Mouse (Mus musculus) c-Kit-positive CD71-positive TER-119-positive erythroid progenitor cells, embryonic 14.5 days (primary cell): ENCODE measurements around the gene Chrna9.

Experiments used
- DNase-seq: peaks from one replicate; pipeline ENCODE4 v3.0.0-alpha.2; 2013; ENCODE audit warnings: low spot score

Gene Chrna9

DNA sequence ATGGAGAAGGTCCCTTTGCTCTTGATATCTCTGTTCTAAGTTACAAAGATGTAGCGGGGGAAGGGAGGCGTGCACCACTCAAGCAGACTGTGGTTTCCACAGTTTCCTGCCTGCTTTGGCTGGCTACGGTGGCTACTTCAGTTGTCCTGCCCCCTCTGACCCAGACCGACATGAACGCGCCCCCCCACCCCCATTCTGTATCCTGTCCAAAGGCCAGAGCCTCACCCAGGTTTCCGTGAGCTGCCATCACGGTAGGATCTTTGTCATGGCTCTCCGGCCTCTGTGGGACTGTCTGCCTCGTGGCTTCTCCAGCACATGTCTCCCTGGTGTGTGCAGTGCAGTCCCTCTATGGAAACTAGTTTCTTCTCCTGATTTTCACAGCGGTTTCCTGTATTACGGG lies 15.4 kb upstream of the Chrna9 start:
- DNase-seq: no peak

DNA sequence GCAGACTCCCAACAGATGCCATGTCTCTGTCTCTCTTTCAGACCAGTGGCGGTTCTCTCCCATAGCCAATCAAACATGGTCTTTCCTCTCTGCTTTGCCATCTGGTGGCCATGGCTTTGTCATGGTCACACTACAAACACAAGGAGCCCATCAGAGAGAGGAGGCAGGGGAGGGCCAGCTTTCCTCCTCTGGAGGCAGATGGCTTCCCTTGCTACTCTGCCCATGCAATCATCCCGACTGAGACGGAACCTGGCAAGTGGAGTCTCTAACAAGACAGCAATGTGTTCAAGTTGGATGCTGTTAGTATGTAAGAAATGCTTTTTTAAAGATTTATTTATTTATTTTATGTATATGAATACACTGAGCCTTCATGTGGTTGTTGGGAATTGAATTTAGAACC lies 14.8 kb upstream of the Chrna9 start:
- no peak for DNase-seq

- DNase-seq: no peak
These were observed 13.9 kb upstream of the Chrna9 start for GRCm38 (mm10) chr5:65920701-65921426.

- DNase-seq: no peak
These were observed 13.1 kb upstream of the Chrna9 start for GRCm38 (mm10) chr5:65921477-65922138.

GRCm38 (mm10) chr5:65926666-65927065 lies 8.1 kb upstream of the Chrna9 start:
- DNase-seq: no peak

DNA sequence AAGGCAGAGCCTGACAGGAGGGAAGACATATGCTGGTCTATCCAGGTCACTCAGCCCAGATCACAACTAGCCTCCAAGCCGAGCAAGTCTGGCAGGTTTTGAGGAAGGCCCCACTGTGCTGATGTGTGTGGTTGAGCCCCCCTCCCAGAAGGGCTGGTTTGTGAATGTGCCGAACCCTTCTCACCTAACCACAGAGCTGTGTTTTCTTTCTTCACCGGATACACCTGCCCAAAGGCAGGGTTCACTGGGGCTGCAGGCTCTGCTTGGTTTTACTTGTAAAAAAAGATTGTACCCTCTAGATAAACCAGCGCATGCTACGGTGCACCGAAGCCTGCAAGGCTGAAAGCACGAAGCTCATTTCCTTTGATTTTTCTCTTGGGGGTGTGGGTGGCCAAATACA lies 5.6 kb upstream of the Chrna9 start:
- no peak for DNase-seq

- DNase-seq: no peak
These were observed 4.5 kb upstream of the Chrna9 start for GRCm38 (mm10) chr5:65930171-65930570.

DNA sequence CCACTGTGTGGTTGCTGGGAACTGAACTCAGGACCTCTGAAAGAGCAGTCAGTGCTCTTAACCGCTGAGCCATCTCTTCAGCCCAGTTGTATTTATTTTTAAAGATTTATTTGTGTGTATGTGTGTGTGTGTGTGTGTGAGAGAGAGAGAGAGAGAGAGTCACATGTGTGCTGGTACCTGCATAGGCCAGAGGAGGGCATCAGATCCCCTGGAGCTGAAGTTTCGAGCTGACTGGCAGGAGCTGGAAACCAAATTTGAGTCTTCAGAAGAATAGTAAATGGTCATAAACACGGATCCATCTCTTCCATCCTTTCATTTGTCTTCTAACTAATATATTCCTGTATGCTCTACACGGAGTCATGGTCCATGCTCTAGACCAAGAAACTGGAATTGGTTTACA lies 1.5 kb upstream of the Chrna9 start:
- DNase-seq: no peak

- DNase-seq: no peak
These were observed 957 bp upstream of the Chrna9 start for GRCm38 (mm10) chr5:65933764-65934163.

- no peak for DNase-seq
These were observed 2.4 kb downstream of the Chrna9 start for GRCm38 (mm10) chr5:65937011-65937726.

DNA sequence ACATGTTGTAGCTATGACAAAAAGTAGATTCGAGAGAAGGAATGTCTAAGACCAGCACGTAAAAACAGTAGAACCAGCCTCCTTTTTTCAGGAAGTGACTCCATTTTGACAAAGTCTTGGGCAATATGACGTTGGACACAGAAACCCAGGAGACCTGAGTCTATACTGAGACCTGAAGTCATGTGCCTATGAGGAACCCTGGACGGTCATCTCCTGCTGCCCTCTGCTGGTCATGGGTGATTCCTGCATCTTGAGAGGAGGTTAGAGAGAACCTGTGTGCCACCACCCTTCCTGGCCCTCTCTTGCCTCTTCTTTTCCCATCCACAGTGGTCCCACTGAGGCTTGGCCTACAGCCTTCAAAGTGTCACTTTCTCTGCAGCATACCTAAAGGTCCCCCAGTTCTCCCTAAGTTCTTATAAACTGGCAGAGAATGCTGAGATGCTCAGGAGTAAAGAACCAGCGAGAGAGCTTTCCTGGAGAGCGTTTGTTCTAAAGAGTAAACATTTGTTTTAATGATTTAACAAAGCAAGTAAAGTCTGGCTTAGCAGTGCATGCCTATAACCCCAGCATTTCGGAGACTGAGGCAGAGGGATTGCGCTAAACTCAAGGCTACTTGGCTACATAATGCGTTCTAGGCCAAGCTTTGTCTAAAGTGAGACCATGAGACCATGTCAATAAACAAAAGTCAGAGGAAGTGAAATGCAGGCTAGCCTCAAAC lies 3.4 kb downstream of the Chrna9 start:
- peak; percentile 70 for DNase-seq

DNA sequence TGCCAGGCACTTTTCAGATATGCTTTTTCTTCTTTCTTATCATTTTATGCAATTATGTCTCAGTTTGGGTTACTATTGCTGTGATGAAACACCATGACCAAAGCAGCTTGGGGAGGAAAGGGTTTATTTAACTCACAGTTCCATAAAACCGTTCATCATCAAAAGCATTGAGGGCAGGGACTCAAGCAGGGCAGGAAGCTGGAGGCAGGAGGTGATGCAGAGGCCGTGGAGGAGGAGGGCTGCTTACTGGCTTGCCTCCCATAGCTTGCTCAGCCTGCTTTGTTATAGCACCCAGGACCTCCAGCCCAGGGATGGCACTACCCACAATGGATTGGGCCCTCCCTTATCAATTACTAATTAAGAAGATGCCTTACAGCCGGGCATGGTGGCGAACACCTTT lies 6.4 kb downstream of the Chrna9 start:
- DNase-seq: no peak

- no peak for DNase-seq
These were observed 15.1 kb downstream of the Chrna9 start for GRCm38 (mm10) chr5:65949822-65950221.

- no peak for DNase-seq
These were observed 15.5 kb downstream of the Chrna9 start for GRCm38 (mm10) chr5:65950236-65950635.

DNA sequence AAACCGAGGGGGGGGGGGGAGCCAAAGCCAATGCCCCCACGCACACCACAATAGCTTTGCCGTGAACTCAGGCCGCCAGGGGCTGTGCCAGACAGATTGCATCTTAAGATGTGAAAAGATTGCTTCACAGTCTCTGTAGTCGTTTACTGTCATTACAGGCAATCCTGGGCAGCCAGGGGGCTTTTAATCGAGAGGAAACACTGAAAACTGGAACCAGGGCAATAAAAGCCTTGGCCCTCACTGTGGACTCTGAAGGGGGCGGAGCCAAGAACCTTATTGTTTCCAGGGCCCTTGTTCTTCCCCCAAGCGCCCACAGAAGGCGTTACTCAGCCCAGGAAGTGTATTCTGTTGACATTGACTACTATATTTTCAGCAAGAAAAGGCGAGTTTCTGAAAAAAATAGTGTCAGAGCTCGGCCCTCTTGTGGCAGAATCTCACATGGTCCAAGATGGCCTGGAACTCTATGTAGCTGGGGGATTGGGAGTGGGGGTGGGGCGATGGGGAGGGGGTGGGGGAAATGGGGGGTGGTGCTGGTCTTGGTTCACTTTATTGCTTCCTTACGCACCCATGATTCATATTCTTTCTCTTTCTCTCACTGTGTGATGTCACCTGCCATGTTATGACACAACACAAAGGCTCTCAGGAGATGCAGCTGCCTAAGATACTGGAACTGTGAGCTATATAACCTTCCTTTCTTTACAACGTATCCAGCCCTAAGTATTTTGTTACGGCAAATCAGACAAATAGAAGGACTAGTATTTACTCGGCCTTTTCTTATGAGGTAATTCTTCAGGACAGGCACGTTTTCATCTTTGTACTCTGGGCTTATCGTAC lies 16.2 kb downstream of the Chrna9 start:
- no peak for DNase-seq

GRCm38 (mm10) chr5:65951513-65951909 lies 16.8 kb downstream of the Chrna9 start:
- DNase-seq: peak; percentile 34

DNA sequence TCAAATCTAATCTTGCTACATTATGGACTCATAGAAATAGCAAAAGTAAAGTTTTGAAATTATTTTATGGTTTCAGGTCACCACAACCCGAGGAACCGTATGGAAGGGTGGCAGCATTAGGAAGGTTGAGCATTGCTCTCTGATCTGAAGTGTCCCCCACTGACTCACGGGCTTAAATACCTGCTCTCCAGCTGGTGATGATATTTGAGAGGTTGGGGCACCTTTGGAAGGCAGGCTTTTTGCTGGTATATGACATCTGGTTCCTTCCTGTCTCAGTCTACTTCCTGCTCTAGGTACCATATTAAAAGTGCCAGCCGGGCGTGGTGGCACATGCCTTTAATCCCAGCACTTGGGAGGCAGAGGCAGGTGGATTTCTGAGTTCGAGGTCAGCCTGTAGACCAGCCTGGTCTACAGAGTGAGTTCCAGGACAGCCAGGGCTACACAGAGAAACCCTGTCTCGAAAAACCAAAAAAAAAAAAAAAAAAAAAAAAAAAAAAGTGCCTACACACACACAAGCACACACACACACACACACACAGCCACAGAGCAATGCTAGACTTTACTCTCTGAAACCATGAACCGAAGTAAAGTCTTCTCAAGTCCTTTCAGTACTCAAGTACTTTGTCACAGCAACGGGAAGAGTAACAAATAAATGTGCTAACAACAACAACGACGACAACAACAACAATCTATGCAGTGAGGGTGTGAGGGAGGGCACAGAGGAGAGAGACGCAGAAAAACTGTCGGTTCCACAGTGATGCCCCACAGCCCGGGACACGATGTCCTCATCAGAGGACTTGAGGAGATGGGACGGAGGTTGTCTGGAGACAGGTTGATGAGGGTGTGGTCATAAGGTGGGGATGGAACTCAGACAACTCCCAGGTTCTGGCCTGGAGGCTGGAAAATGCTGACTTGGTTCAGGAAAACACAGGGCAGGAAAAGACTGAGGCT lies 19.7 kb downstream of the Chrna9 start:
- DNase-seq: no peak

GRCm38 (mm10) chr5:65955343-65956143 lies 20.8 kb downstream of the Chrna9 start:
- DNase-seq: peak; percentile 76

DNA sequence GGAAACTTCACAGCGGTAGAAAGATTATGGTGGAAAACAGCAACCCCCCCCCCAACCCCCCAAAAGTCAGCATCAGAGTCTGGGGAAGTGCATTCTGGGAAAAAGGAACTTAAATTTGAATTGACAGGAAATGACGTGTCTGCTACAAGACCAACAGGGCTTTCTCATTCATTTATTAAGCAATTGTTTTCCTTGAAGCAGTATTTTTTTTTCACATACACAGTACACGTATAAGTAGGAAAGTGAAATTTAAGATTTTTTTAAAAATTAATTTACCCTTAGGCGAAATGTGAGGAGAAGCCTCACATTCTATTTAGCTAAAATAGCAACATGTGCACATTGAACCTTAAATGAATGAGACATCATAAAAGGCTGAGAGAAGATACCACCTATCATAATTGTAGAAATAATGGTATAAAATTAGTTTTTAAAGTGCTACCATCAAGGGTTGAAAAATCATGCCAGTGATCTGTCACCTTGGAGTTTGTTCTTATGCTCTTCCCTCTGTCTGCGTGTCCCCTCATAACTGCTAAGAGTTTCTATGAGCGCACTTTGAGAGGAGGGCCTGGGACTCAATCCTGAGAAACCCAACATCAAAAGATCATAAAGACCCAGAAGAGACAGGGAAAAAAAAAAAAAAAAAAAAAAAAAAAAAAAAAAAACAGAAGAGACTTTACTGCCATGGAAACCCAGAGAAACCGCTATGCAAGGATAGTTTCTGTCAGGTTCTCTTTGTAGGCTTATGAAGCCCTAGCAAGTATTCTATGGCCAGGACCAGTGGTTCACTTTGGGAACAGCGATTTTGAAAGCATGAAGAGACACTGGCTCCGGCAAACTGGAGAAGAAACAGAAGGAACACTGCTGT lies 21.7 kb downstream of the Chrna9 start:
- DNase-seq: no peak
